Comparison of ENCODE assay signal across 11 mouse cellular contexts in the genomic region with DNA sequence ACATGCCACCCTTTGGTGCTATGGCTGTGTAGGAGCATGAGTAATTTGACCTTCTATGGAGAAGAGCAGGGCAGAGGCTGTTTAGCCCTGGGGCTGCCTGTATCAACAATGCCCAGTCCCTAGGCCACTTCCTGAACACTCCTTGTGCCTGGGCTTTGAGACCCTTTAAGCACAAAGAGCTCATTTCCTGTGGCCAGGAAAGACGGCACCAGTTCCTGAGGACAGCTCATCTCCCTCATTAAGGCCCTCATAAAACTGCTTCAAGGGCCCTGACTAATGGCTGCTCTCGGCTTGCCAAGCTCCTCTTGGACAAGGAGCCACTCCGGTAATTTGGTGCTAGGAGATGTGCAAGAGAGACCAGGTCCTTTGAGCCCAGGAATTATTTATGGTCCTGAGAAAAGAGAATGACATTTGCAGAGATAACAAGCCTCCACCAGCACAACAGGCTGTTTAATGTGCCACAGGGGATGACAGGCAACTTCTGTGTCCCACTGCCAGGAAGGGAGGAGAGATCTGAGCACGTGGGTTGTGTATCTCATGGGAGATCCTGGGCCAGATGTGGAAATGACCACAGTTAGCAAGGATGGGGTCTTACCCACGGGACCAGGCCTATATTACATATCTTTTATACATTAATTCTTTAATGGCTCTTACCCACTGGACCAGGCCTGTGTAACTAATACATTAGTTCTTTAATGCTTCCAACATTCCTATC. TPM values are rescaled to one million over a fixed set of nuclear protein-coding genes. Genes with fewer than 3 reads are reported as not detected.
DNase-seq lines count a peak whose midpoint lies in the region; ATAC-seq and TF ChIP-seq lines count a peak whose summit lies in the region.
"Had no signal": no experiment of that assay in that cellular context is flagged by ENCODE, and none has a peak within 500 bp of the region (broad histone marks: within the 10 kb centered on the region; RNA-seq: fewer than 3 reads in every experiment).

No protein-coding gene starts in this region.

- H3K4me2 ChIP-seq in kidney, embryonic 15.5 days = no peak overlapping the region

- no peak overlapping the region for H3K4me3 ChIP-seq in kidney, embryonic 15.5 days (replicated peaks)
- H3K4me3 ChIP-seq in kidney, adult 2 months (ENCODE audit: insufficient read depth, low read depth, low read length) = no peak overlapping the region

- peaks cover 72% of the 10 kb centered on the region for H3K4me1 ChIP-seq in kidney, embryonic 15.5 days
- H3K4me1 ChIP-seq in kidney, adult 2 months (ENCODE audit: control insufficient read depth, insufficient read depth, low read length) = peaks cover 22% of the 10 kb centered on the region

- intact Hi-C loops in left cerebral cortex, postnatal 4 days (cut with DNase I) = no loop called here

- H3K9ac ChIP-seq in kidney, embryonic 15.5 days = no peak overlapping the region
- H3K9ac ChIP-seq: forebrain, postnatal 0 days; liver, embryonic 14.5 days had no signal

- DNase-seq in kidney, adult 2 months = no peak
- DNase-seq in Muller cell, postnatal 12 days (ENCODE audit: inconsistent ontology term) = peak; percentile 31
- DNase-seq in embryo, embryonic 11 days = peak; percentile 28
- DNase-seq in lung, postnatal 25 days (ENCODE audit: low spot score) = peak; percentile 55
- no peak for DNase-seq in ovary, adult 18-20 months (ENCODE audit: low spot score)
- no peak for DNase-seq in left cerebral cortex, postnatal 4 days
- DNase-seq in spleen, postnatal 10 days (ENCODE audit: low spot score in 2 of 2) = no peak
- DNase-seq: forebrain, postnatal 0 days had no signal

- ATAC-seq in kidney, embryonic 15.5 days (replicated peaks; ENCODE audit: low FRiP score) = no peak
- ATAC-seq: forebrain, postnatal 0 days; inflammation-experienced regulatory T-cells, adult 6 months had no signal

- H3K27ac ChIP-seq in kidney, embryonic 15.5 days = peak overlapping the region; percentile 84
- no peak overlapping the region for H3K27ac ChIP-seq in kidney, adult 2 months (ENCODE audit: insufficient read depth, low read depth, low read length)
- H3K27ac ChIP-seq: liver, embryonic 14.5 days had no signal

- no peaks in the 10 kb centered on the region for H3K36me3 ChIP-seq in kidney, embryonic 15.5 days
- H3K36me3 ChIP-seq in kidney, adult 2 months (ENCODE audit: control insufficient read depth, insufficient read depth, low read length) = no peaks in the 10 kb centered on the region

- 0 out of 2 replicates have a peak, but pooled peaks cover 4% of the 10 kb centered on the region for H3K27me3 ChIP-seq in kidney, embryonic 15.5 days
- H3K27me3 ChIP-seq in kidney, adult 2 months (replicated peaks; ENCODE audit: control insufficient read depth, insufficient read depth, low read length) = no peaks in the 10 kb centered on the region

- TF ChIP-seq POLR2A in kidney, adult 2 months (IDR thresholded peaks at IDR 0.05; ENCODE audit: low read depth, low read length) = no peak

- WGBS in kidney, embryonic 15.5 days = 15% methylated on average over 5 of the region's 5 CpGs
- WGBS in kidney, adult 2 months = 57% methylated on average over 5 of the region's 5 CpGs

- no peak for TF ChIP-seq CTCF in kidney, adult 2 months (conservative IDR thresholded peaks at IDR 0.05; ENCODE audit: insufficient read depth, insufficient read length, low read depth, low read length)

- H3K9me3 ChIP-seq in kidney, embryonic 15.5 days (replicated peaks) = no peaks in the 10 kb centered on the region

RNA-seq across cellular contexts. Expression of a gene that starts 1.8 kb away (rescaled TPM):
- 40.3 and 45.5 TPM in 2 replicates for polyA plus RNA-seq in kidney, embryonic 15.5 days (2015; fragmentation: Nextera tagmentation; extraction: Ambion mirVana)
- polyA plus RNA-seq in kidney, adult 2 months (2012; rRNA removed) = 64.6 and 69.5 TPM in 2 replicates
- 10 to 100 TPM; 90.7 to 95.1 TPM for total RNA-seq in left cerebral cortex, postnatal 4 days (2021)

RNA-seq across cellular contexts. Expression of a gene that starts 34.3 kb away (rescaled TPM):
- polyA plus RNA-seq in kidney, embryonic 15.5 days (2015; fragmentation: Nextera tagmentation; extraction: Ambion mirVana) = 2.6 and 2.9 TPM in 2 replicates
- 14.3 and 16.1 TPM in 2 replicates for polyA plus RNA-seq in kidney, adult 2 months (2012; rRNA removed)
- total RNA-seq in left cerebral cortex, postnatal 4 days (2021) = 1 to 10 TPM; 1.2 to 1.4 TPM

RNA-seq across cellular contexts. Expression of a gene that starts 42.8 kb away (rescaled TPM):
- 5.7 and 6.0 TPM in 2 replicates for polyA plus RNA-seq in kidney, embryonic 15.5 days (2015; fragmentation: Nextera tagmentation; extraction: Ambion mirVana)
- polyA plus RNA-seq in kidney, adult 2 months (2012; rRNA removed) = 2.3 and 2.6 TPM in 2 replicates
- total RNA-seq in left cerebral cortex, postnatal 4 days (2021) = 1 to 10 TPM; 7.5 to 9.5 TPM

Comparison
In these comparisons a context has a peak if more than half of its experiments do, and no peak if none do; other contexts are left out.
1. DNase-seq: peak in Muller cell, postnatal 12 days (single experiment), embryo, embryonic 11 days (single experiment) and lung, postnatal 25 days (single experiment); none in kidney, adult 2 months (single experiment), ovary, adult 18-20 months (single experiment), left cerebral cortex, postnatal 4 days (single experiment) and spleen, postnatal 10 days (0 of 2).